Mouse (Mus musculus) forebrain, embryonic 14.5 days (tissue): Measurements from ENCODE around the gene Gzmk. TPM values are rescaled to one million over a fixed set of nuclear protein-coding genes. Genes with fewer than 3 reads are reported as not detected.

Source experiments
- ATAC-seq: fragments of 200-750 bp; cut with Nextera tagmentation; 2 replicates; pipeline ENCODE4 v1.8.0; 2017; ENCODE audit warnings: mild to moderate bottlenecking, moderate library complexity
- DNase-seq: peaks from one replicate; pipeline ENCODE4 v3.0.0-alpha.2; 2015; ENCODE audit warnings: low spot score
- H3K27ac ChIP-seq: fragments of 300-500 bp; sonication (generic); 2 replicates; pipeline ENCODE4 v1.5.1; 2014; ENCODE audit warnings: low read depth, mild to moderate bottlenecking, control low read depth, low read length, moderate library complexity
- H3K27me3 ChIP-seq: fragments of 300-500 bp; sonication (generic); replicated peaks from 2 replicates; pipeline ENCODE4 v1.6.1; 2014; ENCODE audit warnings: low read length, control low read depth, mixed read lengths; ENCODE audit not compliant: control insufficient read depth, insufficient read depth
- H3K36me3 ChIP-seq: fragments of 300-500 bp; sonication (generic); 2 replicates; pipeline ENCODE4 v1.6.1; 2014; ENCODE audit warnings: low read length, control low read depth; ENCODE audit not compliant: control insufficient read depth, insufficient read depth
- H3K4me1 ChIP-seq: fragments of 300-500 bp; sonication (generic); 2 replicates; pipeline ENCODE4 v1.6.1; 2014; ENCODE audit warnings: antibody characterized with exemption, low read length, control low read depth; ENCODE audit not compliant: control insufficient read depth, insufficient read depth
- H3K4me2 ChIP-seq: fragments of 300-500 bp; sonication (generic); 2 replicates; pipeline ENCODE4 v1.6.1; 2014; ENCODE audit warnings: mild to moderate bottlenecking, control low read depth, low read length
- H3K4me3 ChIP-seq: fragments of 300-500 bp; sonication (generic); 2 replicates; pipeline ENCODE4 v1.5.1; 2014; ENCODE audit warnings: low read depth, low read length, control low read depth
- H3K9ac ChIP-seq: fragments of 300-500 bp; sonication (generic); 2 replicates; pipeline ENCODE4 v1.6.1; 2014; ENCODE audit warnings: mild to moderate bottlenecking, low read length, control low read depth, moderate library complexity
- H3K9me3 ChIP-seq: fragments of 300-500 bp; sonication (generic); replicated peaks from 2 replicates; pipeline ENCODE4 v1.6.1; 2016; ENCODE audit warnings: low read length, control low read depth, mixed read lengths; ENCODE audit not compliant: control insufficient read depth
- WGBS: fragments of 180-500 bp; shearing (Covaris S2); extraction: QIAGEN DNeasy Blood & Tissue Kit; methylation state at CpG from one replicate; pipeline ENCODE4 v1.1.7; 2014; 5-methylcytosine and 5-hydroxymethylcytosine counted together
- polyA plus RNA-seq: library from polyadenylated mRNA; unstranded; fragments of >200 nt; fragmentation: Nextera tagmentation; extraction: Ambion mirVana; gene quantifications from 2 replicates; pipeline ENCODE4 v1.2.1, GENCODE M21; 2014

The Gzmk gene
- not detected in 2 replicates for polyA plus RNA-seq

GRCm38 (mm10) chr13:113225811-113226210 is at the start of gene Gzmk:
Gzmk (minus strand) TSS chr13:113225908.
- Histone ChIP-seq H3K4me1 (peaks cover 5% of the 10 kb centered on the region; the same call in 1 of the 2 replicates), H3K9me3 (no peaks in the 10 kb centered on the region), H3K27me3 (no peaks in the 10 kb centered on the region), H3K36me3 (no peaks in the 10 kb centered on the region), H3K9ac (no peak within 1 kb of the TSS), H3K4me3 (no peak within 1 kb of the TSS), H3K4me2 (no peak within 1 kb of the TSS), H3K27ac (no peak within 1 kb of the TSS)
- ATAC-seq (peak; percentile 95), DNase-seq (peak; percentile 92)
- 34% methylated on average over 7 of the region's 7 CpGs for WGBS

GRCm38 (mm10) chr13:113271189-113271588 is 45.5 kb upstream of the Gzmk start:
- Histone ChIP-seq H3K4me3 (no peak overlapping the region), H3K4me1 (no peaks in the 10 kb centered on the region), H3K27ac (no peak overlapping the region), H3K9ac (no peak overlapping the region), H3K36me3 (no peaks in the 10 kb centered on the region), H3K9me3 (no peaks in the 10 kb centered on the region), H3K4me2 (no peak overlapping the region), H3K27me3 (no peaks in the 10 kb centered on the region)
- 92% methylated on average over 8 of the region's 8 CpGs for WGBS
- no peak for ATAC-seq
- no peak for DNase-seq

GRCm38 (mm10) chr13:113269777-113270776 is 44.4 kb upstream of the Gzmk start:
- Histone ChIP-seq H3K4me2 (no peak overlapping the region), H3K9me3 (no peaks in the 10 kb centered on the region), H3K4me3 (no peak overlapping the region), H3K27me3 (no peaks in the 10 kb centered on the region), H3K36me3 (no peaks in the 10 kb centered on the region), H3K27ac (no peak overlapping the region), H3K9ac (no peak overlapping the region), H3K4me1 (no peaks in the 10 kb centered on the region)
- ATAC-seq (peak; percentile 91), DNase-seq (peak; percentile 92)
- 26% methylated on average over 18 of the region's 18 CpGs for WGBS

GRCm38 (mm10) chr13:113267204-113267603 is 41.5 kb upstream of the Gzmk start:
- no peak overlapping the region for H3K4me2 ChIP-seq
- no peaks in the 10 kb centered on the region for H3K9me3 ChIP-seq
- H3K9ac ChIP-seq, result no peak overlapping the region
- no peaks in the 10 kb centered on the region for H3K27me3 ChIP-seq
- WGBS, result 96% methylated on average over 3 of the region's 3 CpGs
- no peaks in the 10 kb centered on the region; the same call in 1 of the 2 replicates for H3K4me1 ChIP-seq
- DNase-seq (no peak), ATAC-seq (no peak)
- H3K36me3 ChIP-seq, result no peaks in the 10 kb centered on the region
- no peak overlapping the region for H3K27ac ChIP-seq
- H3K4me3 ChIP-seq, result no peak overlapping the region

- Histone ChIP-seq H3K4me2 (no peak overlapping the region), H3K36me3 (no peaks in the 10 kb centered on the region), H3K27ac (no peak overlapping the region), H3K9me3 (no peaks in the 10 kb centered on the region), H3K4me1 (no peaks in the 10 kb centered on the region; the same call in 1 of the 2 replicates), H3K9ac (no peak overlapping the region), H3K27me3 (no peaks in the 10 kb centered on the region), H3K4me3 (no peak overlapping the region)
- 30% methylated on average over 9 of the region's 9 CpGs for WGBS
- DNase-seq (peak; percentile 89), ATAC-seq (0 out of 2 replicates have a peak, but pooled peaks have one; percentile 16)
Measured at GRCm38 (mm10) chr13:113266495-113266951, 40.8 kb upstream of the Gzmk start.

- H3K9me3 ChIP-seq, result no peaks in the 10 kb centered on the region
- H3K4me1 ChIP-seq, result no peaks in the 10 kb centered on the region; the same call in 1 of the 2 replicates
- H3K27ac ChIP-seq, result no peak overlapping the region
- no peaks in the 10 kb centered on the region for H3K36me3 ChIP-seq
- no peaks in the 10 kb centered on the region for H3K27me3 ChIP-seq
- H3K4me3 ChIP-seq, result no peak overlapping the region
- DNase-seq, result peak; percentile 62
- 31% methylated on average over 13 of the region's 13 CpGs for WGBS
- no peak overlapping the region for H3K9ac ChIP-seq
- no peak for ATAC-seq
- H3K4me2 ChIP-seq, result no peak overlapping the region
Measured at GRCm38 (mm10) chr13:113265257-113265656, 39.5 kb upstream of the Gzmk start.

GRCm38 (mm10) chr13:113262822-113263221 is 37.1 kb upstream of the Gzmk start:
- H3K9me3 ChIP-seq, result no peaks in the 10 kb centered on the region
- no peak overlapping the region for H3K9ac ChIP-seq
- H3K36me3 ChIP-seq, result no peaks in the 10 kb centered on the region
- ATAC-seq (peak; percentile 54; the same call in 1 of the 2 replicates), DNase-seq (peak; percentile 75)
- no peak overlapping the region for H3K4me2 ChIP-seq
- H3K27me3 ChIP-seq, result no peaks in the 10 kb centered on the region
- H3K4me3 ChIP-seq, result no peak overlapping the region
- no peak overlapping the region for H3K27ac ChIP-seq
- WGBS, result 60% methylated on average over 12 of the region's 12 CpGs
- H3K4me1 ChIP-seq, result no peaks in the 10 kb centered on the region; the same call in 1 of the 2 replicates

- 90% methylated on average over 5 of the region's 5 CpGs for WGBS
- no peaks in the 10 kb centered on the region; the same call in 1 of the 2 replicates for H3K4me1 ChIP-seq
- no peaks in the 10 kb centered on the region for H3K9me3 ChIP-seq
- H3K27me3 ChIP-seq, result no peaks in the 10 kb centered on the region
- H3K27ac ChIP-seq, result no peak overlapping the region
- H3K4me2 ChIP-seq, result no peak overlapping the region
- no peak for DNase-seq
- no peak overlapping the region for H3K9ac ChIP-seq
- H3K36me3 ChIP-seq, result no peaks in the 10 kb centered on the region
- no peak overlapping the region for H3K4me3 ChIP-seq
- no peak for ATAC-seq
Measured at GRCm38 (mm10) chr13:113259237-113259636, 33.5 kb upstream of the Gzmk start.

GRCm38 (mm10) chr13:113257190-113257589 is 31.5 kb upstream of the Gzmk start:
- Histone ChIP-seq H3K4me2 (no peak overlapping the region), H3K9ac (no peak overlapping the region), H3K9me3 (no peaks in the 10 kb centered on the region), H3K27ac (no peak overlapping the region), H3K4me3 (no peak overlapping the region), H3K4me1 (no peaks in the 10 kb centered on the region), H3K36me3 (no peaks in the 10 kb centered on the region), H3K27me3 (no peaks in the 10 kb centered on the region)
- ATAC-seq, result no peak
- no peak for DNase-seq
- WGBS, result 35% methylated on average over 5 of the region's 5 CpGs
